Mouse (Mus musculus): Measurements from ENCODE around the gene Prkg2. TPM values are rescaled to one million over a fixed set of nuclear protein-coding genes. Genes with fewer than 3 reads are reported as not detected.

Gene Prkg2
- 0.01 TPM in 2 replicates for polyA plus RNA-seq (2012; rRNA removed)
- not detected in 2 replicates for polyA plus RNA-seq (2014; fragmentation: Nextera tagmentation; extraction: Ambion mirVana)

GRCm38 (mm10) chr5:99036596-99037441 is at the start of gene Prkg2:
Gene Prkg2 (minus strand): TSS chr5:99037351.
- Histone ChIP-seq H3K27ac (no peak within 1 kb of the TSS), H3K4me1 (replicated peaks; ENCODE audit: control insufficient read depth in 2 of 2, insufficient read depth in 2 of 2, low read length in 1 of 2) (no peaks in the 10 kb centered on the region), H3K36me3 (replicated peaks; ENCODE audit: control insufficient read depth, insufficient read depth, low read depth) (no peaks in the 10 kb centered on the region), H3K9ac (replicated peaks) (no peak within 1 kb of the TSS), H3K9me3 (ENCODE audit: control insufficient read depth, low read length) (no peaks in the 10 kb centered on the region), H3K27me3 (ENCODE audit: control insufficient read depth, insufficient read depth, low read length) (peaks cover 20% of the 10 kb centered on the region), H3K4me3 (ENCODE audit: insufficient read depth in 1 of 2, low read depth in 2 of 2, low read length in 2 of 2) (peak within 1 kb of the TSS in 1 of 2 experiments; percentile 17; a peak in 1 of 4 replicates), H3K4me2 (ENCODE audit: low read depth) (peak within 1 kb of the TSS; percentile 25)
- TF ChIP-seq CTCF (IDR thresholded peaks at IDR 0.05; ENCODE audit: low read depth) (no peak), EP300 (IDR thresholded peaks at IDR 0.05; ENCODE audit: low read depth) (no peak)
- no peak for ATAC-seq (ENCODE audit: insufficient read depth)
- WGBS (ENCODE audit: insufficient replicate concordance) = 1% methylated on average over 87 of the region's 94 CpGs
- DNase-seq (ENCODE audit: low read depth in 3 of 3, low spot score in 3 of 3) = no peak

- H3K9ac ChIP-seq (replicated peaks) = no peak overlapping the region
- no peaks in the 10 kb centered on the region for H3K9me3 ChIP-seq (ENCODE audit: control insufficient read depth, low read length)
- H3K36me3 ChIP-seq (replicated peaks; ENCODE audit: control insufficient read depth, insufficient read depth, low read depth) = no peaks in the 10 kb centered on the region
- H3K4me2 ChIP-seq (ENCODE audit: low read depth) = no peak overlapping the region
- DNase-seq (ENCODE audit: low read depth in 3 of 3, low spot score in 3 of 3) (no peak), ATAC-seq (ENCODE audit: insufficient read depth) (no peak)
- TF ChIP-seq EP300 (IDR thresholded peaks at IDR 0.05; ENCODE audit: low read depth) = no peak
- TF ChIP-seq CTCF (IDR thresholded peaks at IDR 0.05; ENCODE audit: low read depth) = no peak
- H3K27me3 ChIP-seq (ENCODE audit: control insufficient read depth, insufficient read depth, low read length) = no peaks in the 10 kb centered on the region
- no peak overlapping the region for H3K4me3 ChIP-seq (ENCODE audit: insufficient read depth in 1 of 2, low read depth in 2 of 2, low read length in 2 of 2)
- H3K27ac ChIP-seq = no peak overlapping the region
- no peaks in the 10 kb centered on the region for H3K4me1 ChIP-seq (replicated peaks; ENCODE audit: control insufficient read depth in 2 of 2, insufficient read depth in 2 of 2, low read length in 1 of 2)
- 29% methylated on average over 5 of the region's 5 CpGs for WGBS (ENCODE audit: insufficient replicate concordance)
Measured at GRCm38 (mm10) chr5:99083955-99084354, 46.8 kb upstream of the Prkg2 start.

DNA sequence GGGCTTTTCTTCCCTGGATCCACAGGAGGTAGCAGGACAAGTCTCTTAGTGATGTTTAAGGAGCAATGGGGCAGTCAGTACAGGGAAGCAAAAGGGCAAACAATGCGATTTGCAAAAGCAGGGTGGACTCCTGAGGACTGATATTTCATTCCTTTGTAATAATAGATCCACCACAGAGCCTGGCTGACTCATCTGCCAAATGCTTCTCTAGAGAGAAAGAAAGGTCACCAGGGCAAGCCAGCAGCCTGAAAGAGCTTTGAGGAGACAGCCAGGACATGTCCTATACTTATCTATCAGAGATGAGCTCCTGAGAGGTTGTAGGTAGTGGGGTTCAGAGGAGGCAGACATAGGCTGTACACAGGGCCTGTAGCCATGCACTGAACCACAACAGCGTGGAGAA is 41.2 kb upstream of the Prkg2 start:
- Histone ChIP-seq H3K9me3 (ENCODE audit: control insufficient read depth, low read length) (no peaks in the 10 kb centered on the region), H3K27ac (no peak overlapping the region), H3K4me2 (ENCODE audit: low read depth) (no peak overlapping the region), H3K9ac (replicated peaks) (no peak overlapping the region), H3K4me3 (ENCODE audit: insufficient read depth in 1 of 2, low read depth in 2 of 2, low read length in 2 of 2) (no peak overlapping the region), H3K4me1 (replicated peaks; ENCODE audit: control insufficient read depth in 2 of 2, insufficient read depth in 2 of 2, low read length in 1 of 2) (no peaks in the 10 kb centered on the region), H3K27me3 (ENCODE audit: control insufficient read depth, insufficient read depth, low read length) (no peaks in the 10 kb centered on the region), H3K36me3 (replicated peaks; ENCODE audit: control insufficient read depth, insufficient read depth, low read depth) (no peaks in the 10 kb centered on the region)
- TF ChIP-seq CTCF (IDR thresholded peaks at IDR 0.05; ENCODE audit: low read depth) (no peak), EP300 (IDR thresholded peaks at IDR 0.05; ENCODE audit: low read depth) (no peak)
- no peak for DNase-seq (ENCODE audit: low read depth in 3 of 3, low spot score in 3 of 3)
- no peak for ATAC-seq (ENCODE audit: insufficient read depth)
- 37% methylated on average over 2 of the region's 2 CpGs for WGBS (ENCODE audit: insufficient replicate concordance)

GRCm38 (mm10) chr5:99068391-99068790 is 31.2 kb upstream of the Prkg2 start:
- Histone ChIP-seq H3K9ac (replicated peaks) (no peak overlapping the region), H3K4me2 (ENCODE audit: low read depth) (no peak overlapping the region), H3K36me3 (replicated peaks; ENCODE audit: control insufficient read depth, insufficient read depth, low read depth) (no peaks in the 10 kb centered on the region), H3K4me1 (replicated peaks; ENCODE audit: control insufficient read depth in 2 of 2, insufficient read depth in 2 of 2, low read length in 1 of 2) (no peaks in the 10 kb centered on the region), H3K9me3 (ENCODE audit: control insufficient read depth, low read length) (no peaks in the 10 kb centered on the region), H3K27ac (no peak overlapping the region), H3K27me3 (ENCODE audit: control insufficient read depth, insufficient read depth, low read length) (no peaks in the 10 kb centered on the region), H3K4me3 (ENCODE audit: insufficient read depth in 1 of 2, low read depth in 2 of 2, low read length in 2 of 2) (no peak overlapping the region)
- WGBS (ENCODE audit: insufficient replicate concordance) = 72% methylated on average over 2 of the region's 2 CpGs
- ATAC-seq (ENCODE audit: insufficient read depth) = no peak
- no peak for TF ChIP-seq EP300 (IDR thresholded peaks at IDR 0.05; ENCODE audit: low read depth)
- TF ChIP-seq CTCF (IDR thresholded peaks at IDR 0.05; ENCODE audit: low read depth) = no peak
- DNase-seq (ENCODE audit: low read depth in 3 of 3, low spot score in 3 of 3) = no peak

GRCm38 (mm10) chr5:99062582-99062981 is 25.4 kb upstream of the Prkg2 start:
- H3K9ac ChIP-seq (replicated peaks) = no peak overlapping the region
- H3K4me3 ChIP-seq (ENCODE audit: insufficient read depth in 1 of 2, low read depth in 2 of 2, low read length in 2 of 2) = no peak overlapping the region
- H3K36me3 ChIP-seq (replicated peaks; ENCODE audit: control insufficient read depth, insufficient read depth, low read depth) = no peaks in the 10 kb centered on the region
- H3K27me3 ChIP-seq (ENCODE audit: control insufficient read depth, insufficient read depth, low read length) = no peaks in the 10 kb centered on the region
- H3K4me1 ChIP-seq (replicated peaks; ENCODE audit: control insufficient read depth in 2 of 2, insufficient read depth in 2 of 2, low read length in 1 of 2) = no peaks in the 10 kb centered on the region
- H3K4me2 ChIP-seq (ENCODE audit: low read depth) = no peak overlapping the region
- no peak overlapping the region for H3K27ac ChIP-seq
- DNase-seq (ENCODE audit: low read depth in 3 of 3, low spot score in 3 of 3) (no peak), ATAC-seq (ENCODE audit: insufficient read depth) (no peak)
- H3K9me3 ChIP-seq (ENCODE audit: control insufficient read depth, low read length) = no peaks in the 10 kb centered on the region
- TF ChIP-seq CTCF (IDR thresholded peaks at IDR 0.05; ENCODE audit: low read depth) (no peak), EP300 (IDR thresholded peaks at IDR 0.05; ENCODE audit: low read depth) (no peak)

Data from liver, embryonic 14.5 days (tissue).